Mouse (Mus musculus): ENCODE measurements at regions not wholly inside any gene's neighbourhood (a gene's known extent, or its start where the extent isn't known, plus 50 kb on each side); places are given as distances from the start of the nearest gene placed in this dataset.

DNA sequence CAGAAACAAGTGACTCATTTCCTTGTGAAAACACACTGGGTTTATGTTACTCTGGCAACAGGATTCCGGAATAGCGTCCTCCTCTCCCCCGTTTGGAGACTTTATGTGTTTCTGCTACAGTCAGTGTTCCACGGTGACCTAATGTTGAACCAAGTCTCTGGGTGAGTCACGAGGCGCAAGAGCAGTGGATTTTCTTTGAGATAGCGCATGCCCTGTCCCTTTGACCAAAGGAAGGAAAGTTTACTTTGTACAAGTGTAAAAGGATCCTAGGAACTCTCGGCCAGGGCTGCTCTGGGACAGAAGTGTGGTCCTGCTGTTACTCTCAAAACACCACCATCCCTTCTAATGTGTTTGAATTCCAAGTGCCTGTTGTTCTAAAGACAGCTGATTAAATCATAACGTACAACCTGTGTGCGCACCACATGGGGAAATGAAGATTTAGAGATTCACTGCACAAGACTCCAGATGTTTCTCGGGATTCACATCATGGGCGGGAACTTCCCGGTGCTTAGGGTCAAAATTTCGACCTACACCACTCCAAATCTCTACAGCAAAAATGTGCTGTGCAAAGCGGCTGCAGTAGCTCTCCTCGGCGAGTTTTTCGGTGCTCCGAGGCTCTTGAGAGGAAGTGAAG, 176.1 kb upstream of the Rbms1 start:
- Histone ChIP-seq H3K4me2 (replicated peaks; ENCODE audit: low read depth, low read length, severe bottlenecking) (peak overlapping the region; percentile 28; the same call in 1 of the 2 replicates), H3K9me3 (ENCODE audit: control insufficient read depth, low read length) (no peaks in the 10 kb centered on the region), H3K27ac (replicated peaks; ENCODE audit: low read depth, low read length) (peak overlapping the region; percentile 49; the same call in 1 of the 2 replicates), H3K4me3 (replicated peaks; ENCODE audit: low read length) (no peak overlapping the region), H3K4me1 (ENCODE audit: control insufficient read depth, insufficient read depth, low read length) (peaks cover 11% of the 10 kb centered on the region), H3K27me3 (ENCODE audit: control insufficient read depth, insufficient read depth, low read length) (no peaks in the 10 kb centered on the region), H3K36me3 (ENCODE audit: control insufficient read depth, insufficient read depth, low read length) (no peaks in the 10 kb centered on the region), H3K9ac (ENCODE audit: low read depth, low read length, severe bottlenecking) (no peak overlapping the region)
- ATAC-seq (ENCODE audit: low FRiP score, low read depth) (peak; percentile 90), DNase-seq (ENCODE audit: low spot score) (peak; percentile 80)
- WGBS, result 32% methylated on average over 19 of the region's 19 CpGs
- TF ChIP-seq POLR2A (IDR thresholded peaks at IDR 0.05; ENCODE audit: borderline replicate concordance, extremely low read depth, insufficient read depth, insufficient read length), result no peak

DNA sequence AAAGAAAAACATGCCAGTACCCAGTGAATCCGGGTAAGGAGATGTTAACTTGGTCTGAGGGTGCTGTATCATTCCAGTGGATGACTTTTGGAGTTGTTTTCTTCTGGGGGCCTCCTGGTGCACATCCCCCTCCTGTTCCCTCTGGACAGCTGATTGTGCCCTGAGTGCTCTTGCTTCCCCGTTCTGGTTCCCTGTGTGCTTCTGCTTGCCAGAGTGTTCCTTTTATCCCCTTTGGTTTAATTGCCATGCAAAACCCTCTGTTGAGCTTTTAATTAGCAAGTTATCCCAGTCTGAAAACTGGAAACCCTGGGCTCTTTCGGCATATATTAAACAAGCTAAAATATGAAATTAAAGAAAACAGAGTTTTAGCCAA, 175.6 kb upstream of the Rbms1 start:
- no peak for TF ChIP-seq POLR2A (IDR thresholded peaks at IDR 0.05; ENCODE audit: borderline replicate concordance, extremely low read depth, insufficient read depth, insufficient read length)
- peak overlapping the region; percentile 33; the same call in 1 of the 2 replicates for H3K27ac ChIP-seq (replicated peaks; ENCODE audit: low read depth, low read length)
- peak; percentile 47; the same call in 1 of the 2 replicates for ATAC-seq (ENCODE audit: low FRiP score, low read depth)
- no peak overlapping the region for H3K4me3 ChIP-seq (replicated peaks; ENCODE audit: low read length)
- H3K4me1 ChIP-seq (ENCODE audit: control insufficient read depth, insufficient read depth, low read length), result peaks cover 11% of the 10 kb centered on the region
- WGBS, result 31% methylated on average over 3 of the region's 3 CpGs
- no peaks in the 10 kb centered on the region for H3K36me3 ChIP-seq (ENCODE audit: control insufficient read depth, insufficient read depth, low read length)
- no peak overlapping the region for H3K9ac ChIP-seq (ENCODE audit: low read depth, low read length, severe bottlenecking)
- no peaks in the 10 kb centered on the region for H3K27me3 ChIP-seq (ENCODE audit: control insufficient read depth, insufficient read depth, low read length)
- no peak overlapping the region for H3K4me2 ChIP-seq (replicated peaks; ENCODE audit: low read depth, low read length, severe bottlenecking)
- DNase-seq (ENCODE audit: low spot score), result no peak
- no peaks in the 10 kb centered on the region for H3K9me3 ChIP-seq (ENCODE audit: control insufficient read depth, low read length)

DNA sequence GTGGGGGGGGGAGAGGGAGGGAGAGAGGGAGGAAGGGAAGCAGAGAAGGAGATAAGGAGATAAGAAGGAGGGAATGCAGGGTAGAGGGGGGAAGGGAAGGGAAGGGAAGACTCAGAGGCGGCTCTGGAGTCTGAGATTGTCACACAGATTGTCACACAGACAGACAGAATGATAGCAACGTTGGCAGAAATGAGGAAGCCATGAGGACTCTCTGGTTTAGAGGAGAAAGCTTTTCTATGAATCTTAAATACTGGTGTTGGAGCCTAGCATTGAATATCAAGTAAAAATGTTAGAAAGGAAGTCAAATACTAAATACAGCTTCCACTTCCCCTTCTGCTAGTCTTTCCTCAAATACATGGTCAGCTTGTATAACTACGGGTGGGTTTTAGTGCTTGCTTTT, 174.4 kb upstream of the Rbms1 start:
- no peak for DNase-seq (ENCODE audit: low spot score)
- no peaks in the 10 kb centered on the region for H3K9me3 ChIP-seq (ENCODE audit: control insufficient read depth, low read length)
- H3K27me3 ChIP-seq (ENCODE audit: control insufficient read depth, insufficient read depth, low read length), result no peaks in the 10 kb centered on the region
- 54% methylated on average over 3 of the region's 3 CpGs for WGBS
- no peak overlapping the region for H3K4me3 ChIP-seq (replicated peaks; ENCODE audit: low read length)
- no peak overlapping the region for H3K27ac ChIP-seq (replicated peaks; ENCODE audit: low read depth, low read length)
- no peak overlapping the region for H3K4me2 ChIP-seq (replicated peaks; ENCODE audit: low read depth, low read length, severe bottlenecking)
- peaks cover 11% of the 10 kb centered on the region for H3K4me1 ChIP-seq (ENCODE audit: control insufficient read depth, insufficient read depth, low read length)
- no peak overlapping the region for H3K9ac ChIP-seq (ENCODE audit: low read depth, low read length, severe bottlenecking)
- no peak for ATAC-seq (ENCODE audit: low FRiP score, low read depth)
- TF ChIP-seq POLR2A (IDR thresholded peaks at IDR 0.05; ENCODE audit: borderline replicate concordance, extremely low read depth, insufficient read depth, insufficient read length), result no peak
- no peaks in the 10 kb centered on the region for H3K36me3 ChIP-seq (ENCODE audit: control insufficient read depth, insufficient read depth, low read length)

DNA sequence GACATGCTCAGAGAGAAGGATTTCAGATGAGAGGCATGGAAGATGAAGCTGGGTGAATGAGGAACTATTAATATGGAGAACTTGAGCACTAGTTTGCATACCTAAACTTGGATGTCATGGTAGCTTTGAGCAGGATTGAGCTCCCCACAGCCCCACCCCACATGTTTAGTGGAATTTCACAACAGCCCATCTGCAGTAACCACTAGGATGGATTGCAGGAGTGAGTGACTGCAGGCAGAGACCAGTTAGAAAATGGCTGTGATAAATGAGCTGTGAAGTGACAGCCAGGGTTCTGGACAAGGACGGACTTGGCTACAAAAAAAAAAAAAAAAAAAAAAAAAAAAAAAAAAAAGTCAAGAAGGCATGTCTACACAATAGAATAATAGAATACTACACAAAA, 173.9 kb upstream of the Rbms1 start:
- H3K9me3 ChIP-seq (ENCODE audit: control insufficient read depth, low read length), result no peaks in the 10 kb centered on the region
- no peak overlapping the region for H3K9ac ChIP-seq (ENCODE audit: low read depth, low read length, severe bottlenecking)
- no peak for ATAC-seq (ENCODE audit: low FRiP score, low read depth)
- H3K27ac ChIP-seq (replicated peaks; ENCODE audit: low read depth, low read length), result no peak overlapping the region
- H3K4me2 ChIP-seq (replicated peaks; ENCODE audit: low read depth, low read length, severe bottlenecking), result no peak overlapping the region
- 12% methylated on average over 1 of the region's 1 CpGs for WGBS
- no peaks in the 10 kb centered on the region for H3K27me3 ChIP-seq (ENCODE audit: control insufficient read depth, insufficient read depth, low read length)
- no peak for DNase-seq (ENCODE audit: low spot score)
- H3K36me3 ChIP-seq (ENCODE audit: control insufficient read depth, insufficient read depth, low read length), result no peaks in the 10 kb centered on the region
- peaks cover 11% of the 10 kb centered on the region for H3K4me1 ChIP-seq (ENCODE audit: control insufficient read depth, insufficient read depth, low read length)
- no peak overlapping the region for H3K4me3 ChIP-seq (replicated peaks; ENCODE audit: low read length)
- no peak for TF ChIP-seq POLR2A (IDR thresholded peaks at IDR 0.05; ENCODE audit: borderline replicate concordance, extremely low read depth, insufficient read depth, insufficient read length)

DNA sequence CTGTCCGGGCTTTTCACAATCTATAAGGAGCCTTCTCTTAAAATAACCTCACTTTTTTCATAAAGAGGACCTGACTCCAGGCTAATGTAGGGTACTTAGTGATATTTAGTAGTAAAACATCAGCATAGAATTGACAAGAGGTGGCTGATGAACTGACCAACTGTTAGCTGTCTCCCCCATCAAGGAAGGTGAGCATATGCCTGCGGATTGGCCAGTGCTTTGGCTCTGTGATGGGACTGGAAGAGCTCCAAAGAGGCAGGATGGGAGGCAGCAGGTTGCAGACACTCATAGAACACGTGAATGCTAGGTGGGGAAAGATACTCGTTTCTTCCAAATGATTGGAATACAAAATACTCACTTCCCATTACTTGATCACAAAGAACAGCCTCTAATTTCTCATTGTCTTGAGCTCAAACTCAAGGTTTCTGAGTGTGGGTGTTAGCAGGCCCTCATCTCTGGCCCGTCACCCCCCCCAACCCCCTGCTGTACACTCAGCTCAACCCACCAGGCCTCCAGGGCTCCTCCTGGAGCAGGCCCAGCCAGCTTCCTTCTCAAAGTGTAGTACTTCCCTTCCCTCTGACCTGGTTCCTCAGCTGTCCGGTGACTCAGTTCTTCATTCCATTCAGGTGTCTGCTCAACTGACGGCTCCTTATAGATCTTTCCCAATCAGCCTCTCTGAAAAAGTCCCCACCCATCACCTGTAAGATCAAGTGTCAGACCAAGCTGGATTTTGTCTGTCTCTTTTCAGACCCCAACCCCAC, 160.2 kb upstream of the Rbms1 start:
- Histone ChIP-seq H3K4me1 (ENCODE audit: control insufficient read depth, insufficient read depth, low read length) (no peaks in the 10 kb centered on the region), H3K9ac (ENCODE audit: low read depth, low read length, severe bottlenecking) (no peak overlapping the region), H3K36me3 (ENCODE audit: control insufficient read depth, insufficient read depth, low read length) (no peaks in the 10 kb centered on the region), H3K4me3 (replicated peaks; ENCODE audit: low read length) (no peak overlapping the region), H3K27me3 (ENCODE audit: control insufficient read depth, insufficient read depth, low read length) (no peaks in the 10 kb centered on the region), H3K27ac (replicated peaks; ENCODE audit: low read depth, low read length) (no peak overlapping the region), H3K9me3 (ENCODE audit: control insufficient read depth, low read length) (no peaks in the 10 kb centered on the region), H3K4me2 (replicated peaks; ENCODE audit: low read depth, low read length, severe bottlenecking) (no peak overlapping the region)
- no peak for ATAC-seq (ENCODE audit: low FRiP score, low read depth)
- TF ChIP-seq POLR2A (IDR thresholded peaks at IDR 0.05; ENCODE audit: borderline replicate concordance, extremely low read depth, insufficient read depth, insufficient read length), result no peak
- WGBS, result 81% methylated on average over 7 of the region's 7 CpGs
- no peak for DNase-seq (ENCODE audit: low spot score)

Data from limb, embryonic 14.5 days (tissue).